Mouse (Mus musculus): ENCODE data around the gene Ush1g. TPM values are rescaled to one million over a fixed set of nuclear protein-coding genes. Genes with fewer than 3 reads are reported as not detected.

Ush1g gene
- polyA plus RNA-seq, 1 experiment from 2014 or later, result 0.34 TPM

GRCm38 (mm10) chr11:115341246-115341645 is 19.4 kb upstream of the Ush1g start:
- no peaks in the 10 kb centered on the region for H3K36me3 ChIP-seq (ENCODE audit: control insufficient read depth, insufficient read depth, low read length)
- no peak for TF ChIP-seq CTCF (IDR thresholded peaks at IDR 0.05; ENCODE audit: low read depth)
- no peak for TF ChIP-seq EP300 (optimal IDR thresholded peaks at IDR 0.05)
- no peak overlapping the region for H3K9ac ChIP-seq (ENCODE audit: low read length)
- H3K27me3 ChIP-seq (ENCODE audit: control insufficient read depth, insufficient read depth, low read length), result no peaks in the 10 kb centered on the region
- no peak overlapping the region for H3K4me3 ChIP-seq (ENCODE audit: low read depth, low read length)
- ATAC-seq (ENCODE audit: low FRiP score, low TSS enrichment), result no peak
- H3K9me3 ChIP-seq (ENCODE audit: control insufficient read depth, low read length), result no peaks in the 10 kb centered on the region
- no peak overlapping the region for H3K27ac ChIP-seq (replicated peaks)
- DNase-seq (ENCODE audit: low spot score), result no peak
- H3K4me1 ChIP-seq (replicated peaks; ENCODE audit: control insufficient read depth, insufficient read depth), result no peaks in the 10 kb centered on the region; the same call in 1 of the 2 replicates
- no peak overlapping the region for H3K4me2 ChIP-seq (replicated peaks; ENCODE audit: low read depth)
- WGBS, result 52% methylated on average over 2 of the region's 2 CpGs

DNA sequence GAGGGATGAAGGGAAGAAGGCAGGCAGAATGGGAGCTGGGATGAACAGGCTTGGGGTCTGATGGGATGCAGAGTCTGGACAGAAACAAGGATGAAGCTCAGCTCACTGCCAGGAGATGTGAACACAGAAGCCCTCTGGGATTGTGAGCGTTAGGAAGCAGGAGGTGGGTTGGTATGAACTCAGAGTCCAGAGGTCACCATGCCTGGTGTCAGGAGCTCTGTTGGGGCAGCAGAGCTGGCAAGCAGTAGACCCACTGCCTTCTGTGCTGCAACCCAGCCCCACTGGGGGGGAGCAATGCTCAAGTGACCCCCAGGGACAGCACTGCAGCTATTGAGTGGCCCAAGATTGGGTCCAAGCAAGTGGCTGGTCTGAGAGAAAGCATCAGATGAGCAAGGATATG is 16.0 kb upstream of the Ush1g start:
- Histone ChIP-seq H3K4me3 (ENCODE audit: low read depth, low read length) (no peak overlapping the region), H3K4me2 (replicated peaks; ENCODE audit: low read depth) (no peak overlapping the region), H3K9me3 (ENCODE audit: control insufficient read depth, low read length) (no peaks in the 10 kb centered on the region), H3K27ac (replicated peaks) (no peak overlapping the region), H3K36me3 (ENCODE audit: control insufficient read depth, insufficient read depth, low read length) (no peaks in the 10 kb centered on the region), H3K27me3 (ENCODE audit: control insufficient read depth, insufficient read depth, low read length) (peaks cover 3% of the 10 kb centered on the region; the same call in 1 of the 2 replicates), H3K9ac (ENCODE audit: low read length) (no peak overlapping the region), H3K4me1 (replicated peaks; ENCODE audit: control insufficient read depth, insufficient read depth) (0 out of 2 replicates have a peak, but pooled peaks cover 3% of the 10 kb centered on the region)
- ATAC-seq (ENCODE audit: low FRiP score, low TSS enrichment), result no peak
- 53% methylated on average over 1 of the region's 1 CpGs for WGBS
- no peak for TF ChIP-seq EP300 (optimal IDR thresholded peaks at IDR 0.05)
- no peak for TF ChIP-seq CTCF (IDR thresholded peaks at IDR 0.05; ENCODE audit: low read depth)
- no peak for DNase-seq (ENCODE audit: low spot score)

- H3K36me3 ChIP-seq (ENCODE audit: control insufficient read depth, insufficient read depth, low read length), result no peaks in the 10 kb centered on the region
- TF ChIP-seq CTCF (IDR thresholded peaks at IDR 0.05; ENCODE audit: low read depth) (no peak), EP300 (optimal IDR thresholded peaks at IDR 0.05) (no peak)
- no peak overlapping the region for H3K4me2 ChIP-seq (replicated peaks; ENCODE audit: low read depth)
- WGBS, result 41% methylated on average over 3 of the region's 3 CpGs
- no peak overlapping the region for H3K27ac ChIP-seq (replicated peaks)
- no peak for DNase-seq (ENCODE audit: low spot score)
- H3K9me3 ChIP-seq (ENCODE audit: control insufficient read depth, low read length), result no peaks in the 10 kb centered on the region
- no peak for ATAC-seq (ENCODE audit: low FRiP score, low TSS enrichment)
- no peak overlapping the region for H3K9ac ChIP-seq (ENCODE audit: low read length)
- no peak overlapping the region for H3K4me3 ChIP-seq (ENCODE audit: low read depth, low read length)
- H3K4me1 ChIP-seq (replicated peaks; ENCODE audit: control insufficient read depth, insufficient read depth), result 0 out of 2 replicates have a peak, but pooled peaks cover 3% of the 10 kb centered on the region
- H3K27me3 ChIP-seq (ENCODE audit: control insufficient read depth, insufficient read depth, low read length), result peaks cover 3% of the 10 kb centered on the region; the same call in 1 of the 2 replicates
Measured at GRCm38 (mm10) chr11:115337350-115337749, 15.5 kb upstream of the Ush1g start.

DNA sequence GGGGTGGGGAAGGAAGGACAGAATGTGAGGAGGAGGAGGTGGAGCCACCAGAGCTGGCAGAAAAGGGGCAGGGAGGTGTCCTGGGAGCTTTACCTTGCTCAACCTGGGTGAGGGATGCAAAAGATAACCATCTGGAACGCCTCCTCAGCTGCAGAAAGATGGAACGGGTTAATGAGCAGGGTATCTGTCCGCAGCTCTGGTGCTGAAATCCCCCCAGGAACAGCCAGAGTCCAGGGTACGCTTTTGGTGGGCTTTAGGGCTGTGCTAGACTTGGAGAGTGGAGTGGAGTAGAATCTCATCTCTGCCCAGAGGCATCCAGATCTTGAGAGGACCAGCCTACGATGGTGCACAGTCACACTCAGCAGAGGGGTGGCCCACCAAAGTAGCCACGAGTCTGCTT is 14.3 kb upstream of the Ush1g start:
- Histone ChIP-seq H3K27me3 (ENCODE audit: control insufficient read depth, insufficient read depth, low read length) (peaks cover 3% of the 10 kb centered on the region; the same call in 1 of the 2 replicates), H3K4me2 (replicated peaks; ENCODE audit: low read depth) (no peak overlapping the region), H3K9ac (ENCODE audit: low read length) (no peak overlapping the region), H3K27ac (replicated peaks) (no peak overlapping the region), H3K9me3 (ENCODE audit: control insufficient read depth, low read length) (no peaks in the 10 kb centered on the region), H3K4me3 (ENCODE audit: low read depth, low read length) (no peak overlapping the region), H3K36me3 (ENCODE audit: control insufficient read depth, insufficient read depth, low read length) (no peaks in the 10 kb centered on the region), H3K4me1 (replicated peaks; ENCODE audit: control insufficient read depth, insufficient read depth) (0 out of 2 replicates have a peak, but pooled peaks cover 3% of the 10 kb centered on the region)
- no peak for ATAC-seq (ENCODE audit: low FRiP score, low TSS enrichment)
- DNase-seq (ENCODE audit: low spot score), result no peak
- no peak for TF ChIP-seq EP300 (optimal IDR thresholded peaks at IDR 0.05)
- no peak for TF ChIP-seq CTCF (IDR thresholded peaks at IDR 0.05; ENCODE audit: low read depth)
- WGBS, result 18% methylated on average over 6 of the region's 6 CpGs

- 32% methylated on average over 12 of the region's 12 CpGs for WGBS
- H3K27ac ChIP-seq (replicated peaks), result peak overlapping the region; percentile 49; the same call in 1 of the 2 replicates
- H3K27me3 ChIP-seq (ENCODE audit: control insufficient read depth, insufficient read depth, low read length), result peaks cover 3% of the 10 kb centered on the region; the same call in 1 of the 2 replicates
- no peak for TF ChIP-seq EP300 (optimal IDR thresholded peaks at IDR 0.05)
- TF ChIP-seq CTCF (IDR thresholded peaks at IDR 0.05; ENCODE audit: low read depth), result no peak
- 0 out of 2 replicates have a peak, but pooled peaks cover 3% of the 10 kb centered on the region for H3K4me1 ChIP-seq (replicated peaks; ENCODE audit: control insufficient read depth, insufficient read depth)
- ATAC-seq (ENCODE audit: low FRiP score, low TSS enrichment) (no peak), DNase-seq (ENCODE audit: low spot score) (peak; percentile 71)
- H3K9me3 ChIP-seq (ENCODE audit: control insufficient read depth, low read length), result no peaks in the 10 kb centered on the region
- H3K36me3 ChIP-seq (ENCODE audit: control insufficient read depth, insufficient read depth, low read length), result no peaks in the 10 kb centered on the region
- H3K4me3 ChIP-seq (ENCODE audit: low read depth, low read length), result no peak overlapping the region
- no peak overlapping the region for H3K9ac ChIP-seq (ENCODE audit: low read length)
- peak overlapping the region; percentile 42 for H3K4me2 ChIP-seq (replicated peaks; ENCODE audit: low read depth)
Measured at GRCm38 (mm10) chr11:115335223-115335622, 13.4 kb upstream of the Ush1g start.

DNA sequence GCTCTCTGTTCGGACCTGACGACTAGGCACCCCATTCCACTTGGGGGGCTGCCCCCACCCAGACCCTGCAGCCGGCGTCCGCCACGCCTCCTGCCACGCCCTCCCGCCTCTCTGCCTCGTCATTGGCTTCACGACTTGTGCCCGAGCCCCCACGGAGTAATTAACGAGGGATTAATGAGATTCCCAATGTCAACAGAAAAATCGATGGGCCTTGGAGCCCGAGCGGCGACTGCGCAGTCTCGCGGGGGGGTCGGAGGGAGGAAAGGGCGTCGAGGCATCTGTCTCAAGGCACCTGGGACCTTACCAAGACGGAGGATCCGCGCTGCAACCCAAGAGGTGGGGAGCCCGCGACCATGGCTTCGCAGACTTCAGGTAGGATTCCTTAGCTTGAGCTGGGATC is 12.7 kb upstream of the Ush1g start, which contains the start of gene Otop3:
Otop3 (plus strand) TSS at position 201 of the 400 bp plus-strand sequence.
- H3K27me3 ChIP-seq (ENCODE audit: control insufficient read depth, insufficient read depth, low read length), result peaks cover 3% of the 10 kb centered on the region; the same call in 1 of the 2 replicates
- peak within 1 kb of the TSS; percentile 15; the same call in 1 of the 2 replicates for H3K4me3 ChIP-seq (ENCODE audit: low read depth, low read length)
- WGBS, result 4% methylated on average over 29 of the region's 29 CpGs

More for the DNA sequence above, 12.7 kb upstream of the Ush1g start, which contains the start of gene Otop3:
- DNase-seq (ENCODE audit: low spot score), result no peak
- Histone ChIP-seq H3K36me3 (ENCODE audit: control insufficient read depth, insufficient read depth, low read length) (no peaks in the 10 kb centered on the region), H3K9me3 (ENCODE audit: control insufficient read depth, low read length) (no peaks in the 10 kb centered on the region), H3K9ac (ENCODE audit: low read length) (no peak within 1 kb of the TSS), H3K27ac (replicated peaks) (peak within 1 kb of the TSS; percentile 49; the same call in 1 of the 2 replicates), H3K4me2 (replicated peaks; ENCODE audit: low read depth) (peak within 1 kb of the TSS; percentile 42), H3K4me1 (replicated peaks; ENCODE audit: control insufficient read depth, insufficient read depth) (0 out of 2 replicates have a peak, but pooled peaks cover 3% of the 10 kb centered on the region)
- peak; percentile 13; the same call in 1 of the 2 replicates for ATAC-seq (ENCODE audit: low FRiP score, low TSS enrichment)
- TF ChIP-seq EP300 (optimal IDR thresholded peaks at IDR 0.05) (no peak), CTCF (IDR thresholded peaks at IDR 0.05; ENCODE audit: low read depth) (no peak)

Data from stomach, postnatal 0 days (tissue).